Mouse (Mus musculus): Measurements from ENCODE around the gene Vcam1.

GRCm38 (mm10) chr3:116085962-116086361 lies 43.5 kb downstream of the Vcam1 start:
- TF ChIP-seq UBTF (IDR thresholded peaks at IDR 0.05; ENCODE audit: low read depth, low read length): no peak
- TF ChIP-seq CTCF (conservative IDR thresholded peaks at IDR 0.05 in 1 of 2, IDR thresholded peaks at IDR 0.05 in 1 of 2; ENCODE audit: low read depth in 2 of 2, low read length in 2 of 2): no peak
- TF ChIP-seq RAD21 (IDR thresholded peaks at IDR 0.05; ENCODE audit: low read depth, low read length): no peak
- TF ChIP-seq E2F4 (IDR thresholded peaks at IDR 0.05; ENCODE audit: insufficient replicate concordance, low read depth, low read length): no peak
- no peak for TF ChIP-seq MAFK (IDR thresholded peaks at IDR 0.05; ENCODE audit: insufficient replicate concordance, low read length)
- no peak for TF ChIP-seq POLR2A (IDR thresholded peaks at IDR 0.05; ENCODE audit: low read depth, low read length)
- no peak for TF ChIP-seq ETS1 (conservative IDR thresholded peaks at IDR 0.05; ENCODE audit: low read depth, low read length)
- TF ChIP-seq EP300 (IDR thresholded peaks at IDR 0.05; ENCODE audit: low read length): no peak
- TF ChIP-seq POLR2AphosphoS2 (IDR thresholded peaks at IDR 0.05; ENCODE audit: low read depth, low read length): no peak
- no peak for TF ChIP-seq GABPA (IDR thresholded peaks at IDR 0.05; ENCODE audit: insufficient replicate concordance, low read depth, low read length)
- no peak for TF ChIP-seq MEF2A (IDR thresholded peaks at IDR 0.05; ENCODE audit: borderline replicate concordance, low read depth, low read length)
